Comparison of ENCODE assay signal across 23 mouse cellular contexts in genomic region chr10:4376931-4377330, GRCm38 (mm10). TPM values are rescaled to one million over a fixed set of nuclear protein-coding genes. Genes with fewer than 3 reads are reported as not detected.
A peak's percentile ranks its signal among the peaks of the same experiment; 100 is the strongest.
DNase-seq lines count a peak whose midpoint lies in the region; ATAC-seq and TF ChIP-seq lines count a peak whose summit lies in the region.
"Had no signal": no experiment of that assay in that cellular context is flagged by ENCODE, and none has a peak within 500 bp of the region (broad histone marks: within the 10 kb centered on the region; RNA-seq: fewer than 3 reads in every experiment).

No protein-coding gene starts in this region.

- no peak overlapping the region for H3K4me3 ChIP-seq in forebrain, embryonic 11.5 days (ENCODE audit: low read depth, low read length)
- H3K4me3 ChIP-seq in forebrain, embryonic 13.5 days: no peak overlapping the region
- no peak overlapping the region for H3K4me3 ChIP-seq in heart, postnatal 0 days (ENCODE audit: low read depth, low read length)
- no peak overlapping the region for H3K4me3 ChIP-seq in heart, embryonic 12.5 days
- no peak overlapping the region for H3K4me3 ChIP-seq in lung, embryonic 14.5 days (ENCODE audit: low read depth, low read length)
- no peak overlapping the region for H3K4me3 ChIP-seq in stomach, embryonic 14.5 days (ENCODE audit: low read depth, low read length)
- H3K4me3 ChIP-seq: embryonic facial prominence, embryonic 12.5 days; forebrain, embryonic 12.5 days; heart, embryonic 13.5 days; hindbrain, embryonic 12.5 days; layer of hippocampus, adult 2 months; limb, embryonic 10.5 days; liver, embryonic 15.5 days had no signal

- peak; percentile 41 for DNase-seq in forebrain, embryonic 11.5 days (ENCODE audit: low spot score)
- DNase-seq in heart, postnatal 0 days (ENCODE audit: low spot score): no peak
- DNase-seq in lung, embryonic 14.5 days: peak; percentile 39
- no peak for DNase-seq in lung, postnatal 25 days (ENCODE audit: low spot score)
- no peak for DNase-seq in spleen, adult 18-20 months
- DNase-seq: adrenal gland, postnatal 10 days; cerebellum, adult 2 months; cerebellum, postnatal 25 days; gastrocnemius, postnatal 10 days; liver; right cerebral cortex, postnatal 4 days had no signal

- no peak for TF ChIP-seq EP300 in heart, postnatal 0 days (IDR thresholded peaks at IDR 0.05; ENCODE audit: low read depth)

- no peak for TF ChIP-seq CTCF in heart, postnatal 0 days (IDR thresholded peaks at IDR 0.05; ENCODE audit: low read depth)
- no peak for TF ChIP-seq CTCF in lung, embryonic 14.5 days (IDR thresholded peaks at IDR 0.05; ENCODE audit: low read depth)

- H3K9ac ChIP-seq in forebrain, embryonic 11.5 days (ENCODE audit: low read length): no peak overlapping the region
- no peak overlapping the region for H3K9ac ChIP-seq in forebrain, embryonic 13.5 days
- H3K9ac ChIP-seq in heart, postnatal 0 days (replicated peaks; ENCODE audit: low read depth, low read length): no peak overlapping the region
- no peak overlapping the region for H3K9ac ChIP-seq in heart, embryonic 12.5 days
- no peak overlapping the region for H3K9ac ChIP-seq in lung, embryonic 14.5 days
- no peak overlapping the region for H3K9ac ChIP-seq in stomach, embryonic 14.5 days (replicated peaks; ENCODE audit: low read depth, low read length)
- H3K9ac ChIP-seq: embryonic facial prominence, embryonic 12.5 days; forebrain, embryonic 12.5 days; heart, embryonic 13.5 days; hindbrain, embryonic 12.5 days; liver, embryonic 15.5 days had no signal

- 93% methylated on average over 7 of the region's 7 CpGs for WGBS in forebrain, embryonic 11.5 days
- 90% methylated on average over 7 of the region's 7 CpGs for WGBS in forebrain, embryonic 13.5 days
- WGBS in heart, postnatal 0 days: 51% methylated on average over 7 of the region's 7 CpGs
- 72% methylated on average over 7 of the region's 7 CpGs for WGBS in heart, embryonic 12.5 days
- WGBS in lung, embryonic 14.5 days: 67% methylated on average over 7 of the region's 7 CpGs
- 62% methylated on average over 7 of the region's 7 CpGs for WGBS in stomach, embryonic 14.5 days

- no peaks in the 10 kb centered on the region for H3K36me3 ChIP-seq in forebrain, embryonic 11.5 days (ENCODE audit: control insufficient read depth, insufficient read depth, low read length)
- peaks cover 14% of the 10 kb centered on the region for H3K36me3 ChIP-seq in forebrain, embryonic 13.5 days (ENCODE audit: poor library complexity, severe bottlenecking)
- H3K36me3 ChIP-seq in heart, postnatal 0 days (replicated peaks; ENCODE audit: control insufficient read depth, insufficient read depth, low read length): peaks cover 14% of the 10 kb centered on the region
- peaks cover 15% of the 10 kb centered on the region for H3K36me3 ChIP-seq in heart, embryonic 12.5 days
- H3K36me3 ChIP-seq in lung, embryonic 14.5 days (ENCODE audit: insufficient read depth): peaks cover 10% of the 10 kb centered on the region; the same call in 1 of the 2 replicates
- peaks cover 10% of the 10 kb centered on the region; the same call in 1 of the 2 replicates for H3K36me3 ChIP-seq in stomach, embryonic 14.5 days (ENCODE audit: control insufficient read depth, insufficient read depth, low read length)

- H3K27ac ChIP-seq in forebrain, embryonic 11.5 days (ENCODE audit: low read depth, low read length): no peak overlapping the region
- no peak overlapping the region for H3K27ac ChIP-seq in forebrain, embryonic 13.5 days
- H3K27ac ChIP-seq in heart, postnatal 0 days (ENCODE audit: low read depth): no peak overlapping the region
- no peak overlapping the region for H3K27ac ChIP-seq in heart, embryonic 12.5 days (ENCODE audit: poor library complexity, severe bottlenecking)
- H3K27ac ChIP-seq in lung, embryonic 14.5 days (ENCODE audit: low read depth): 0 out of 2 replicates have a peak overlapping the region, but pooled peaks have one; percentile 3
- peak overlapping the region; percentile 82 for H3K27ac ChIP-seq in stomach, embryonic 14.5 days (ENCODE audit: low read length)
- H3K27ac ChIP-seq: embryonic facial prominence, embryonic 12.5 days; forebrain, embryonic 12.5 days; heart, embryonic 13.5 days; hindbrain, embryonic 12.5 days; layer of hippocampus, adult 2 months; limb, embryonic 10.5 days; liver, embryonic 15.5 days had no signal

- ATAC-seq in forebrain, embryonic 11.5 days (replicated peaks; ENCODE audit: low FRiP score): no peak
- no peak for ATAC-seq in forebrain, embryonic 13.5 days
- peak; percentile 10; the same call in 1 of the 2 replicates for ATAC-seq in heart, postnatal 0 days (ENCODE audit: insufficient read depth, low read depth)
- no peak for ATAC-seq in heart, embryonic 12.5 days (ENCODE audit: insufficient number of reproducible peaks, low FRiP score)
- peak; percentile 43; the same call in 1 of the 2 replicates for ATAC-seq in lung, embryonic 14.5 days (ENCODE audit: insufficient read depth)
- ATAC-seq in stomach, embryonic 14.5 days (ENCODE audit: insufficient number of reproducible peaks, insufficient read depth, low FRiP score, low read depth): no peak
- ATAC-seq: activated CD4-positive, CD25-positive, alpha-beta regulatory T cell, adult 4 months had no signal

- no peaks in the 10 kb centered on the region for H3K4me1 ChIP-seq in forebrain, embryonic 11.5 days (replicated peaks; ENCODE audit: control insufficient read depth, insufficient read depth, low read length)
- H3K4me1 ChIP-seq in forebrain, embryonic 13.5 days: peaks cover 6% of the 10 kb centered on the region; the same call in 1 of the 2 replicates
- H3K4me1 ChIP-seq in heart, postnatal 0 days (ENCODE audit: control insufficient read depth, insufficient read depth): peaks cover 3% of the 10 kb centered on the region; the same call in 1 of the 2 replicates
- H3K4me1 ChIP-seq in heart, embryonic 12.5 days (replicated peaks): peaks cover 15% of the 10 kb centered on the region
- peaks cover 7% of the 10 kb centered on the region; the same call in 1 of the 2 replicates for H3K4me1 ChIP-seq in lung, embryonic 14.5 days (ENCODE audit: insufficient read depth)
- H3K4me1 ChIP-seq in stomach, embryonic 14.5 days (ENCODE audit: control insufficient read depth, insufficient read depth, low read length): peaks cover 15% of the 10 kb centered on the region
- H3K4me1 ChIP-seq: embryonic facial prominence, embryonic 12.5 days; forebrain, embryonic 12.5 days; limb, embryonic 10.5 days; liver, embryonic 15.5 days had no signal

- no peaks in the 10 kb centered on the region for H3K27me3 ChIP-seq in forebrain, embryonic 11.5 days (ENCODE audit: control insufficient read depth, insufficient read depth, low read length)
- H3K27me3 ChIP-seq in forebrain, embryonic 13.5 days: no peaks in the 10 kb centered on the region
- no peaks in the 10 kb centered on the region for H3K27me3 ChIP-seq in heart, postnatal 0 days (ENCODE audit: control insufficient read depth, insufficient read depth, low read length)
- no peaks in the 10 kb centered on the region for H3K27me3 ChIP-seq in heart, embryonic 12.5 days (replicated peaks)
- no peaks in the 10 kb centered on the region for H3K27me3 ChIP-seq in lung, embryonic 14.5 days (ENCODE audit: insufficient read depth, low read length)
- H3K27me3 ChIP-seq in stomach, embryonic 14.5 days (ENCODE audit: control insufficient read depth, insufficient read depth, low read length): no peaks in the 10 kb centered on the region
- H3K27me3 ChIP-seq: embryonic facial prominence, embryonic 12.5 days; forebrain, embryonic 12.5 days; heart, embryonic 13.5 days; hindbrain, embryonic 12.5 days; liver, embryonic 15.5 days had no signal

- no peaks in the 10 kb centered on the region for H3K9me3 ChIP-seq in forebrain, embryonic 11.5 days (ENCODE audit: control insufficient read depth, low read length)
- H3K9me3 ChIP-seq in forebrain, embryonic 13.5 days (replicated peaks): no peaks in the 10 kb centered on the region
- H3K9me3 ChIP-seq in heart, postnatal 0 days (replicated peaks; ENCODE audit: control insufficient read depth, low read length): no peaks in the 10 kb centered on the region
- no peaks in the 10 kb centered on the region for H3K9me3 ChIP-seq in heart, embryonic 12.5 days (replicated peaks)
- H3K9me3 ChIP-seq in lung, embryonic 14.5 days (ENCODE audit: low read depth, low read length): no peaks in the 10 kb centered on the region
- H3K9me3 ChIP-seq in stomach, embryonic 14.5 days (ENCODE audit: control insufficient read depth, low read depth, low read length): no peaks in the 10 kb centered on the region
- H3K9me3 ChIP-seq: embryonic facial prominence, embryonic 12.5 days; forebrain, embryonic 12.5 days; heart, embryonic 13.5 days; hindbrain, embryonic 12.5 days; limb, embryonic 10.5 days; liver, embryonic 15.5 days had no signal

- H3K4me2 ChIP-seq in forebrain, embryonic 11.5 days (ENCODE audit: low read depth, low read length, severe bottlenecking): no peak overlapping the region
- H3K4me2 ChIP-seq in forebrain, embryonic 13.5 days: no peak overlapping the region
- no peak overlapping the region for H3K4me2 ChIP-seq in heart, postnatal 0 days (ENCODE audit: low read depth, low read length)
- no peak overlapping the region for H3K4me2 ChIP-seq in heart, embryonic 12.5 days
- H3K4me2 ChIP-seq in lung, embryonic 14.5 days: no peak overlapping the region
- no peak overlapping the region for H3K4me2 ChIP-seq in stomach, embryonic 14.5 days (replicated peaks; ENCODE audit: low read depth, low read length)
- H3K4me2 ChIP-seq: embryonic facial prominence, embryonic 12.5 days; forebrain, embryonic 12.5 days; heart, embryonic 13.5 days; hindbrain, embryonic 12.5 days; liver, embryonic 15.5 days; midbrain, embryonic 11.5 days had no signal

RNA-seq across cellular contexts. Expression of gene Zbtb2, which starts 11.0 kb away (rescaled TPM):
- polyA plus RNA-seq in forebrain, embryonic 11.5 days (2014; fragmentation: Nextera tagmentation; extraction: Ambion mirVana): 21.2 and 21.8 TPM in 2 replicates
- 17.6 and 19.0 TPM in 2 replicates for polyA plus RNA-seq in forebrain, embryonic 13.5 days (2015; fragmentation: Nextera tagmentation; extraction: Ambion mirVana)
- total RNA-seq in heart, postnatal 0 days (2014; rRNA removed; ENCODE audit: low replicate concordance): 16.3 and 19.8 TPM in 2 replicates
- polyA plus RNA-seq in heart, postnatal 0 days (2015; fragmentation: Nextera tagmentation; extraction: Ambion mirVana): 5.1 and 5.2 TPM in 2 replicates
- polyA plus RNA-seq in heart, embryonic 12.5 days (2016; fragmentation: Nextera tagmentation; extraction: Ambion mirVana): 13.4 and 14.2 TPM in 2 replicates
- polyA plus RNA-seq in lung, embryonic 14.5 days (2014; fragmentation: Nextera tagmentation; extraction: Ambion mirVana): 17.3 and 18.1 TPM in 2 replicates
- 14.5 and 15.6 TPM in 2 replicates for polyA plus RNA-seq in stomach, embryonic 14.5 days (2014; fragmentation: Nextera tagmentation; extraction: Ambion mirVana)

RNA-seq across cellular contexts. Expression of gene Rmnd1, which starts 55.3 kb away (rescaled TPM):
- polyA plus RNA-seq in forebrain, embryonic 11.5 days (2014; fragmentation: Nextera tagmentation; extraction: Ambion mirVana): 52.5 and 67.0 TPM in 2 replicates
- 49.8 and 51.4 TPM in 2 replicates for polyA plus RNA-seq in forebrain, embryonic 13.5 days (2015; fragmentation: Nextera tagmentation; extraction: Ambion mirVana)
- 45.5 and 172 TPM in 2 replicates for total RNA-seq in heart, postnatal 0 days (2014; rRNA removed; ENCODE audit: low replicate concordance)
- 76.1 and 82.1 TPM in 2 replicates for polyA plus RNA-seq in heart, postnatal 0 days (2015; fragmentation: Nextera tagmentation; extraction: Ambion mirVana)
- polyA plus RNA-seq in heart, embryonic 12.5 days (2016; fragmentation: Nextera tagmentation; extraction: Ambion mirVana): 91.8 and 92.9 TPM in 2 replicates
- polyA plus RNA-seq in lung, embryonic 14.5 days (2014; fragmentation: Nextera tagmentation; extraction: Ambion mirVana): 46.0 and 46.3 TPM in 2 replicates
- 53.4 and 55.1 TPM in 2 replicates for polyA plus RNA-seq in stomach, embryonic 14.5 days (2014; fragmentation: Nextera tagmentation; extraction: Ambion mirVana)

RNA-seq across cellular contexts. Expression of gene Armt1, which starts 55.3 kb away (rescaled TPM):
- 27.6 and 32.6 TPM in 2 replicates for polyA plus RNA-seq in forebrain, embryonic 11.5 days (2014; fragmentation: Nextera tagmentation; extraction: Ambion mirVana)
- polyA plus RNA-seq in forebrain, embryonic 13.5 days (2015; fragmentation: Nextera tagmentation; extraction: Ambion mirVana): 19.1 and 19.2 TPM in 2 replicates
- total RNA-seq in heart, postnatal 0 days (2014; rRNA removed; ENCODE audit: low replicate concordance): 10.0 and 14.7 TPM in 2 replicates
- 8.5 and 8.9 TPM in 2 replicates for polyA plus RNA-seq in heart, postnatal 0 days (2015; fragmentation: Nextera tagmentation; extraction: Ambion mirVana)
- 17.5 and 19.4 TPM in 2 replicates for polyA plus RNA-seq in heart, embryonic 12.5 days (2016; fragmentation: Nextera tagmentation; extraction: Ambion mirVana)
- polyA plus RNA-seq in lung, embryonic 14.5 days (2014; fragmentation: Nextera tagmentation; extraction: Ambion mirVana): 20.7 and 21.1 TPM in 2 replicates
- polyA plus RNA-seq in stomach, embryonic 14.5 days (2014; fragmentation: Nextera tagmentation; extraction: Ambion mirVana): 16.6 and 18.5 TPM in 2 replicates

Comparison
In these comparisons a context has a peak if more than half of its experiments do, and no peak if none do; other contexts are left out.
1. ATAC-seq: peak in heart, postnatal 0 days (single experiment) and lung, embryonic 14.5 days (single experiment); none in forebrain, embryonic 11.5 days (single experiment), forebrain, embryonic 13.5 days (single experiment), heart, embryonic 12.5 days (single experiment) and stomach, embryonic 14.5 days (single experiment).
2. DNase-seq: peak in forebrain, embryonic 11.5 days (single experiment) and lung, embryonic 14.5 days (single experiment); none in heart, postnatal 0 days (single experiment), lung, postnatal 25 days (single experiment) and spleen, adult 18-20 months (0 of 2).
3. H3K27ac ChIP-seq: peak in lung, embryonic 14.5 days (single experiment) and stomach, embryonic 14.5 days (single experiment); none in forebrain, embryonic 11.5 days (single experiment), forebrain, embryonic 13.5 days (single experiment), heart, postnatal 0 days (single experiment) and heart, embryonic 12.5 days (single experiment).